Mouse (Mus musculus) neural tube, embryonic 13.5 days (tissue): Measurements from ENCODE around the gene Ndufb5. TPM values are rescaled to one million over a fixed set of nuclear protein-coding genes. Genes with fewer than 3 reads are reported as not detected.
A peak's percentile ranks its signal among the peaks of the same experiment; 100 is the strongest.
"Not testable (repeated sequence)": the region's sequence is repeated elsewhere in the genome, so short reads cannot be mapped to it uniquely, and the experiment has no call there.

Experiments
- ATAC-seq: fragments of 200-750 bp; cut with Nextera tagmentation; 2 replicates; pipeline ENCODE4 v1.8.0; 2017; ENCODE audit warnings: low read depth, mild to moderate bottlenecking, moderate TSS enrichment, moderate library complexity
- H3K27ac ChIP-seq: fragments of 300-500 bp; sonication (generic); replicated peaks from 2 replicates; pipeline ENCODE4 v1.5.1; 2015; ENCODE audit warnings: moderate library complexity, mild to moderate bottlenecking, inconsistent platforms
- H3K27me3 ChIP-seq: fragments of 300-500 bp; sonication (generic); 2 replicates; pipeline ENCODE4 v1.6.1; 2015; ENCODE audit warnings: mild to moderate bottlenecking, inconsistent platforms
- H3K36me3 ChIP-seq: fragments of 300-500 bp; sonication (generic); 2 replicates; pipeline ENCODE4 v1.6.1; 2015; ENCODE audit warnings: mild to moderate bottlenecking, inconsistent platforms
- H3K4me1 ChIP-seq: fragments of 300-500 bp; sonication (generic); replicated peaks from 2 replicates; pipeline ENCODE4 v1.6.1; 2015; ENCODE audit warnings: inconsistent platforms
- H3K4me2 ChIP-seq: fragments of 300-500 bp; sonication (generic); 2 replicates; pipeline ENCODE4 v1.6.1; 2015; ENCODE audit warnings: inconsistent platforms, mild to moderate bottlenecking, moderate library complexity
- H3K4me3 ChIP-seq: fragments of 300-500 bp; sonication (generic); 2 replicates; pipeline ENCODE4 v1.5.1; 2015; ENCODE audit warnings: mild to moderate bottlenecking, inconsistent platforms
- H3K9ac ChIP-seq: fragments of 300-500 bp; sonication (generic); 2 replicates; pipeline ENCODE4 v1.6.1; 2015; ENCODE audit warnings: moderate library complexity, mild to moderate bottlenecking, inconsistent platforms
- H3K9me3 ChIP-seq: fragments of 300-500 bp; sonication (generic); 2 replicates; pipeline ENCODE4 v1.6.1; 2016; ENCODE audit warnings: inconsistent platforms
- WGBS: fragments of 180-500 bp; shearing (Covaris S2); methylation state at CpG from one replicate; pipeline ENCODE4 v1.1.7; 2015; 5-methylcytosine and 5-hydroxymethylcytosine counted together
- polyA plus RNA-seq: library from polyadenylated mRNA; unstranded; fragments of >200 nt; fragmentation: Nextera tagmentation; extraction: Ambion mirVana; gene quantifications from 2 replicates; pipeline ENCODE4 v1.2.1, GENCODE M21; 2015

Ndufb5 gene
- 337 and 354 TPM in 2 replicates for polyA plus RNA-seq

GRCm38 (mm10) chr3:32736244-32737171, at the start of gene Ndufb5:
Ndufb5 (plus strand) TSS chr3:32736990.
- peak; percentile 98 for ATAC-seq

GRCm38 (mm10) chr3:32687156-32687555, 49.6 kb upstream of the Ndufb5 start:
- no peaks in the 10 kb centered on the region for H3K27me3 ChIP-seq
- no peak overlapping the region for H3K9ac ChIP-seq
- no peaks in the 10 kb centered on the region for H3K9me3 ChIP-seq
- no peaks in the 10 kb centered on the region for H3K4me1 ChIP-seq
- H3K36me3 ChIP-seq: no peaks in the 10 kb centered on the region
- no peak for ATAC-seq
- WGBS: 69% methylated on average over 4 of the region's 4 CpGs
- no peak overlapping the region for H3K4me3 ChIP-seq
- H3K27ac ChIP-seq: no peak overlapping the region
- H3K4me2 ChIP-seq: no peak overlapping the region

More at GRCm38 (mm10) chr3:32736244-32737171, at the start of gene Ndufb5:
- Histone ChIP-seq H3K36me3 (peaks cover 43% of the 10 kb centered on the region), H3K4me3 (peak within 1 kb of the TSS; percentile 79), H3K27me3 (no peaks in the 10 kb centered on the region), H3K4me2 (peak within 1 kb of the TSS; percentile 90), H3K4me1 (peaks cover 33% of the 10 kb centered on the region), H3K27ac (peak within 1 kb of the TSS; percentile 84), H3K9ac (peak within 1 kb of the TSS; percentile 87), H3K9me3 (no peaks in the 10 kb centered on the region)
- under 1% methylated on average over 62 of the region's 62 CpGs for WGBS

GRCm38 (mm10) chr3:32689567-32689999, 47.2 kb upstream of the Ndufb5 start:
- no peak overlapping the region for H3K4me3 ChIP-seq
- H3K4me2 ChIP-seq: no peak overlapping the region
- H3K9me3 ChIP-seq: no peaks in the 10 kb centered on the region
- H3K4me1 ChIP-seq: no peaks in the 10 kb centered on the region
- no peaks in the 10 kb centered on the region for H3K36me3 ChIP-seq
- ATAC-seq: no peak
- H3K9ac ChIP-seq: no peak overlapping the region
- 87% methylated on average over 9 of the region's 9 CpGs for WGBS
- H3K27ac ChIP-seq: no peak overlapping the region
- H3K27me3 ChIP-seq: no peaks in the 10 kb centered on the region

GRCm38 (mm10) chr3:32690008-32690407, 46.8 kb upstream of the Ndufb5 start:
- no peaks in the 10 kb centered on the region for H3K36me3 ChIP-seq
- H3K27ac ChIP-seq: no peak overlapping the region
- H3K27me3 ChIP-seq: no peaks in the 10 kb centered on the region
- H3K9me3 ChIP-seq: no peaks in the 10 kb centered on the region
- H3K4me1 ChIP-seq: no peaks in the 10 kb centered on the region
- 91% methylated on average over 3 of the region's 3 CpGs for WGBS
- ATAC-seq: no peak
- H3K9ac ChIP-seq: no peak overlapping the region
- H3K4me2 ChIP-seq: no peak overlapping the region
- no peak overlapping the region for H3K4me3 ChIP-seq

GRCm38 (mm10) chr3:32690901-32691300, 45.9 kb upstream of the Ndufb5 start:
- no peaks in the 10 kb centered on the region for H3K9me3 ChIP-seq
- no peak for ATAC-seq
- H3K27me3 ChIP-seq: no peaks in the 10 kb centered on the region
- H3K27ac ChIP-seq: no peak overlapping the region
- H3K4me1 ChIP-seq: no peaks in the 10 kb centered on the region
- H3K4me2 ChIP-seq: no peak overlapping the region
- H3K4me3 ChIP-seq: no peak overlapping the region
- no peak overlapping the region for H3K9ac ChIP-seq
- WGBS: 59% methylated on average over 1 of the region's 1 CpGs
- H3K36me3 ChIP-seq: no peaks in the 10 kb centered on the region

GRCm38 (mm10) chr3:32691841-32692240, 44.9 kb upstream of the Ndufb5 start:
- Histone ChIP-seq H3K4me1 (no peaks in the 10 kb centered on the region), H3K9me3 (no peaks in the 10 kb centered on the region), H3K4me3 (no peak overlapping the region), H3K27ac (no peak overlapping the region), H3K9ac (no peak overlapping the region), H3K4me2 (no peak overlapping the region), H3K27me3 (no peaks in the 10 kb centered on the region), H3K36me3 (no peaks in the 10 kb centered on the region)
- WGBS: 86% methylated on average over 5 of the region's 5 CpGs
- ATAC-seq: no peak

- Histone ChIP-seq H3K4me3 (no peak overlapping the region), H3K9me3 (no peaks in the 10 kb centered on the region), H3K4me1 (no peaks in the 10 kb centered on the region), H3K36me3 (no peaks in the 10 kb centered on the region), H3K4me2 (no peak overlapping the region), H3K27ac (no peak overlapping the region), H3K9ac (no peak overlapping the region), H3K27me3 (no peaks in the 10 kb centered on the region)
- no peak for ATAC-seq
- WGBS: 56% methylated on average over 5 of the region's 5 CpGs
Observed at GRCm38 (mm10) chr3:32694211-32694610, 42.6 kb upstream of the Ndufb5 start.

GRCm38 (mm10) chr3:32694737-32695582, 41.8 kb upstream of the Ndufb5 start:
- H3K9ac ChIP-seq: no peak overlapping the region
- no peaks in the 10 kb centered on the region for H3K4me1 ChIP-seq
- H3K4me2 ChIP-seq: no peak overlapping the region
- no peak overlapping the region for H3K27ac ChIP-seq
- no peak for ATAC-seq
- H3K36me3 ChIP-seq: no peaks in the 10 kb centered on the region
- no peaks in the 10 kb centered on the region for H3K27me3 ChIP-seq
- WGBS: 80% methylated on average over 12 of the region's 12 CpGs
- H3K4me3 ChIP-seq: no peak overlapping the region
- H3K9me3 ChIP-seq: no peaks in the 10 kb centered on the region

GRCm38 (mm10) chr3:32695583-32695980, 41.2 kb upstream of the Ndufb5 start:
- H3K27me3 ChIP-seq: no peaks in the 10 kb centered on the region
- 88% methylated on average over 4 of the region's 4 CpGs for WGBS
- no peak overlapping the region for H3K9ac ChIP-seq
- H3K4me3 ChIP-seq: no peak overlapping the region
- H3K4me1 ChIP-seq: no peaks in the 10 kb centered on the region
- ATAC-seq: no peak
- H3K27ac ChIP-seq: no peak overlapping the region
- no peak overlapping the region for H3K4me2 ChIP-seq
- H3K36me3 ChIP-seq: no peaks in the 10 kb centered on the region
- no peaks in the 10 kb centered on the region for H3K9me3 ChIP-seq

GRCm38 (mm10) chr3:32698228-32698863, 38.4 kb upstream of the Ndufb5 start:
- H3K4me2 ChIP-seq: no peak overlapping the region
- H3K4me3 ChIP-seq: no peak overlapping the region
- H3K27ac ChIP-seq: no peak overlapping the region
- no peaks in the 10 kb centered on the region for H3K36me3 ChIP-seq
- H3K4me1 ChIP-seq: no peaks in the 10 kb centered on the region
- H3K9me3 ChIP-seq: no peaks in the 10 kb centered on the region
- ATAC-seq: peak; percentile 56
- no peak overlapping the region for H3K9ac ChIP-seq
- 32% methylated on average over 7 of the region's 7 CpGs for WGBS
- no peaks in the 10 kb centered on the region for H3K27me3 ChIP-seq

GRCm38 (mm10) chr3:32704021-32704420, 32.8 kb upstream of the Ndufb5 start:
- not testable (repeated sequence) for H3K36me3 ChIP-seq, H3K4me2 ChIP-seq, H3K9me3 ChIP-seq, H3K27ac ChIP-seq, H3K4me3 ChIP-seq, H3K27me3 ChIP-seq, H3K4me1 ChIP-seq, ATAC-seq, H3K9ac ChIP-seq
- WGBS: 91% methylated on average over 6 of the region's 6 CpGs

GRCm38 (mm10) chr3:32704632-32705031, 32.2 kb upstream of the Ndufb5 start:
- H3K9me3 ChIP-seq, H3K9ac ChIP-seq, H3K4me2 ChIP-seq, H3K4me3 ChIP-seq, H3K36me3 ChIP-seq, H3K4me1 ChIP-seq, H3K27ac ChIP-seq, H3K27me3 ChIP-seq, ATAC-seq: not testable (repeated sequence)
- 89% methylated on average over 10 of the region's 10 CpGs for WGBS
